Mouse (Mus musculus) cerebellum, postnatal 36 days (tissue): ENCODE results near the gene Creb3l4.

Experiments
- DNase-seq, 2 experiments: peaks; one replicate each; pipeline ENCODE4 v3.0.0; 2021 to 2022; ENCODE audit warnings: mixed read lengths in 2 of 2

Gene Creb3l4

DNA sequence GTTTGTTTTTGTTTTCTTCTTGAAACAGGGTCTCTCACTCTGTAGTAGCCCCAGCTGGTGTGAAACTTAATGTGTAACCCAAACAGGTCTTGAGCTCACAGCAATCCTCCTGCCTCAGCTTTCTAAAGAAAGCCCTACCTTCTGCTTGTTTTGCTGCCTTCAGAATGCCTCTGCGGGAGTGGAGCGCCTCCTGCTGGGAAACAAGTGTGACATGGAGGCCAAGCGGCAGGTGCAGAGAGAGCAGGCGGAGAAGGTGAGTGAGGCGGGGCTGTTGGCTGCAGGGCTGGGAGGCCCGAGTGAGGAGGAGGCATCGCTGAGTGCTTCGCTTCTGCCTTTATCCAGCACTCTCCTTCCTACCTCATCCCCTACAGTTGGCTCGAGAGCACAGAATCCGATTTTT is 19.0 kb downstream of the Creb3l4 start:
- DNase-seq, result no peak

- DNase-seq, result no peak
Measured at GRCm38 (mm10) chr3:90222941-90223340, 20.4 kb downstream of the Creb3l4 start.

DNA sequence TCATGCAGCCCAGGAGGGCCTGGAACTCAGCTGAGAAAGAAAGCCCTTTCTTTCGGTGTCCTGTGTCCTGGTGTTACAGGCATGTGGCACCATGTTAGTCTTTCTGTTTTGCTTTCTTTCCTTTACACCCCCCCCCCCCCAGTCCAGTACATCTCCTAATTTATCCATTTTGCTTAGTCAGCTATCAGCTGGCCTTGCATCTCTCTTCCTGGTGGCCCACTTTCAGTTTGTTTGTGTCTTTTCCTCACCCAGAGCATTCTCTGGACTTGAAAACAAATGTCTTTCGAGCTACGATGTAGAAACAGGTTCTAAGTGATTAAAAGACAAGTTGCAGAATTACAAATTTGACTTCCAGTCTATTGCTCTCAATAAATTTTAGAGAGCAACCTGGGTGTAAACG is 20.9 kb downstream of the Creb3l4 start:
- DNase-seq, result no peak

GRCm38 (mm10) chr3:90221123-90221522 is 22.2 kb downstream of the Creb3l4 start:
- DNase-seq, result no peak

DNA sequence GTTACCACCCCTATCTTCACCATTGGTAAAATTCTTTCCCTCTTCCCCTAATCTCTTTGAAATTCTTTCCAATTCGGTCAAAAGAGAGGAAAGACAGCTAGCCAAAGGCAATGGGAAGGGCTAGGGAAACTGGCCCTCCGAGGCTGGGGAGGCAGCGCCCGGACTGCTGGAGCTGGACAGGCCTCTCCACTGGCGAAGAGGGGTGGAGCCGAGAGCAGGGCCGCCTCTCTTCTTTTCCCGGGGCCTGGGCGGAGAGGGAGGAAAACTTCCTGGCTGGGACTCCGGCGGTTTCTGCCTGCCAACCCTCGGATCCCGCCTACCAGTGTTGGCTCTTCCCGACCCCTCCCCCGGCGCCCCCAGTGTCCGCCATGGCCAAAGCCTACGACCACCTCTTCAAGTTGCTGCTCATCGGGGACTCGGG is 22.8 kb downstream of the Creb3l4 start:
- DNase-seq, result peak; percentile 32 to 41

GRCm38 (mm10) chr3:90220088-90220487 is 23.2 kb downstream of the Creb3l4 start:
- DNase-seq, result peak; percentile 49 to 67

- DNase-seq, result no peak
Measured at GRCm38 (mm10) chr3:90215825-90216380, 27.4 kb downstream of the Creb3l4 start.

DNA sequence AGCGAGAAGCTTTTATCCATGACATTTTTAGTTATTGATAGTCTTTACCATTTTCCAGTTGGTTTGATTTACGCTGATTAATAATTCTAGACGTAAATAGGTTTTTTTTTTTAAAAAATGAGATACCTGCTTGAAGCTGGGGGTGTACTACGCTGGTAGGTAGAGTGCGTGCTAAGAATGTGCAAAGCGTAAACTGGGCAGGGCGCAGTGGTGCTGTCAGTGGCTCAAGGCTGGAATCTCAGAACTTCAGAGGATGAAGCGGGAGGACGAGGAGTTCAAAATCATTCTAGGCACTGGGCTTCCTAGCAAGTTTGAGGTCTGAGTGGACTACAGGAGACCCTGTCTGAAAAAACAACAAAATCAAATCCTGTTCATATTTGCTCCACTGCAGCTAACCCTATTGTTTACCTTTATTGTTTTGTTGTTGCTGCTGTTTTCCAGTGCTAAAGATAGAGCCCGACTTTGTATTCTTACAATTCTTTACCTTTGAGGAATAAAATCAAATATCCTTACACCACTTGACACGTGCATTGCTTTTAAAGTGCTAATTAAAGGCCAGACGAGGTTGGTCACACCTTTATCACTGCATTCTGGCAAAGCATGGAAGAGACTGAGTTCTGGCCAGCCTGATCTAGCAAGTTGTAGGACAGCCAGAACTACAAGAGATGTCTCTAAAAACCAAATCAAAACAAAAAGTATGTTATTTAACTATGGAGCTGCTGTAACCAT is 29.2 kb downstream of the Creb3l4 start:
- peak; percentile 16 to 32 for DNase-seq

DNA sequence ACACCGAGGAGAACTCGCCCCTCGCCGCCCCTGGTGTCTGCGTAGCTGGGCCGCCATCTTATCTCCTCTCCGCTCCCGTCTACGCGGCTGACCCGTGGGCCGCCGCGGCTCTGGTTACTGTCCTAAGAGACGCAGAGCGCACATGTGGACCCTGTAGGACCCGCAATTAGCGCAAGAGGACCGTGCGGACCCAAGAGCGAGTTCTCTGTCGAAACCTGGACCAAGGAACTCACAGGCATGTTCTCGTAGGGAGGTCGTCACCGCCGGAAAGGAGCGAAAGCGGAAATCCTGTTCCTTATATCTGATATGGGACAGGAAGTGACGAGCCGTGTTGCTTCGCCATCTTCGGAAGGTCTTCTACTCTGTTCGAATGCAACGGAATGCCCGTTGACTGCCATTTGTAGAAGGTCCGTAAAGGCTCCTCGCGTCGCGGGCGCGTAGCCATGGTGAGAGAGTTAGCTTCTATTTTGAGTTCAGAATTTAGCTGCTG is 29.9 kb downstream of the Creb3l4 start, which contains the start of the genes Rps27 and Rab13:
Rps27 (minus strand) TSS at position 275 of the 490 bp plus-strand sequence.
Rab13 (plus strand) TSS at position 319 of the 490 bp plus-strand sequence.
- DNase-seq, result peak; percentile 81 to 90

- no peak for DNase-seq
Measured at GRCm38 (mm10) chr3:90212723-90213122, 30.6 kb downstream of the Creb3l4 start.

DNA sequence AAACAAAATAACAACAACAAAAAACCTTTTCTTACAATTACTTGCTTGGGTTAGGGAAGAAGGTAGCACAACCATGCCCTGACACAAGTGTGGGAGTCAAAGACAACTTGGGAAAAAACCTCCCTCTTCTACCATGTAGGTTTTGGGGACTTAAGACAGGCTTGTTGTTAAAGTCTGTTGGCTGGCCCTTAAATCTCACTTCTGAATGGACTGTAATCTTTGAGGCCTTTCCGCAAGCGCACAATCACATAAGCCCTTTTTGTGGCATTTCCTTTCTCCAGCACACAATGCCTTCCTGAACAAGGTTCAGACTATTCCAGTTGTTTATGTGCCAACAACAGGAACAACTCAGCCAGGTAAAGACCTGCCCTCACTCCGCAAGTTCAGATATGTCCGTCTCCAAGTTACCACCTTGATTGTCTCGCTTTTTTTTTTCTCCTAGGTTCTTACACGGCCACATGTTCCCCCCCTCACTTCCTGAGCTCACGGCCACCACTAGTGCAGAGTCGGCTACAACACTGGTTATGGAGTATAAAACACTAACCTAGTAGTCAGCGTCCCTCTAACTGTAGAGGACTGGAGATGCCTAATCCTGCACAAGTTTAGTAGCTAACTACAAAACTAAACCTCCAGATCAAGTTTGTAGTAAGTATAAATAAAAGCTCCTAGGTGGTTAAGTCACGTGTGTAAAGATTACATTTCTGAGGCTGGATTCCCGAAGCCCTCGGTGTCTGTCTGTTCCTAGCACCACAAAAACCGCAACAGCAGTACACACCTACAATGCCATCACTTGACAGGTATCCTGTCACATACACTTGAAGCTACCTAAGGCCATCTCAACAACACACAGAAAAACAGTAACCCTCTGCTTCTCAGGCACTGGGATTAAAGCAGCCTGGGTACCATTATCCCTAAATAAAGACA is 31.6 kb downstream of the Creb3l4 start:
- no peak for DNase-seq

GRCm38 (mm10) chr3:90209908-90210566 is 33.3 kb downstream of the Creb3l4 start:
- DNase-seq, result no peak

DNA sequence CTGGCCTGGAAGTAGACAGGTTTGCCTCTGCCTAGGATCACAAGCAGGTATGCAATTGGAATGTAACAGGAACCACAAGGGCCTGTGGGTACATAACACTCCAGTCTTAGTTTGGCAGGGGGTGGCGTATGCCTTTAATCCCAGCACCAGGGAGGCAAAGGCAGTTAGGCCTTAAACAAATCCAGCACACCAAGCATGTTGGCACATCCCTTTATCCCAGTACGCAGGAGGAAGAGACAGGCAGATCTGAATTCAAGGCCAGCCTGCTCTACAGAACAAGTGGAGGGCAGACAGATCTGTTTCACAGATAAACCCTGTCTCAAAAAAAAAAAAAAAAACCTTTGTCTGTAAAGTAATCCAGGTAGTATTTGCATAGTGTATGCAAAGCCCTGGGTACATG is 34.6 kb downstream of the Creb3l4 start:
- no peak for DNase-seq

GRCm38 (mm10) chr3:90204582-90204981 is 38.7 kb downstream of the Creb3l4 start:
- DNase-seq, result no peak

GRCm38 (mm10) chr3:90203619-90204018 is 39.7 kb downstream of the Creb3l4 start:
- no peak for DNase-seq

GRCm38 (mm10) chr3:90202884-90203283 is 40.4 kb downstream of the Creb3l4 start:
- DNase-seq, result no peak

- DNase-seq, result no peak
Measured at GRCm38 (mm10) chr3:90197548-90197947, 45.8 kb downstream of the Creb3l4 start.

DNA sequence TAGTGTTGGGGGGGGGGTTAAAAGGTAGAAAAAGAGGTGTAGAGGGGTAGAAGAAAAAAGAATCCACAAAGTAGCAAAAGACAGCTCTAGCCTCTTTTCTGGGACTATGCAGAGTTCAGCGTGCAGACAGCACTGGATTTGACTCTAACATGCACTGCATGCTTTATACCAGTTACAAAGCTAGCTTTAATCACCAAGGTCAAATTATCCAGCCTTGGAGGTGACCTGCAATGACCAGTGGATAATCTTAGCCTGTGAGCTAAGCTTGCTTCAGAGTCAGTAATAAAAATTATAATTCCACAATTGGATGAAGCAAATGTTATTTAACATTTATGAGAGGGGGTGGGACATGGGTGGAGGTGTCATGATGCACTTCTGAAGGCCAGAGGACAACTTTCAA is 47.7 kb downstream of the Creb3l4 start:
- no peak for DNase-seq

DNA sequence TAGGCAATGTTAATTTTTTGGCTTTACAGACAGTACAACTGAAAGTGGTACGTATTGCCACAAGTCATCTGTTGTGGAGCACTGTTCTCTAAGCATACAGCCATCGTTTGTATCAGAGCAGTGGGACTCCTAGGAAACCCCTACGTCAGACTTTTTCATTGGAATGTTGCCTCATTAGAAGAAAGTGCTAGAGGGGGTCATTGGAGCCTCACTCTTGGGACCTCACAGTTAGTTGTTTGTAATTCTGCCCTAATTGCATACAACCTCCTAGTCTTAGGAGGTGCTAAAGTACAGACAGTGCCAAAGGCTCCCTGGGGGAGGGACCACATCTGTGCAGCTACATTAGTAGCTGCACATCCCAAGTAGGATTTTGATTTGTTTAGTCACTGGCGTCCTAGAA is 48.6 kb downstream of the Creb3l4 start:
- no peak for DNase-seq

DNA sequence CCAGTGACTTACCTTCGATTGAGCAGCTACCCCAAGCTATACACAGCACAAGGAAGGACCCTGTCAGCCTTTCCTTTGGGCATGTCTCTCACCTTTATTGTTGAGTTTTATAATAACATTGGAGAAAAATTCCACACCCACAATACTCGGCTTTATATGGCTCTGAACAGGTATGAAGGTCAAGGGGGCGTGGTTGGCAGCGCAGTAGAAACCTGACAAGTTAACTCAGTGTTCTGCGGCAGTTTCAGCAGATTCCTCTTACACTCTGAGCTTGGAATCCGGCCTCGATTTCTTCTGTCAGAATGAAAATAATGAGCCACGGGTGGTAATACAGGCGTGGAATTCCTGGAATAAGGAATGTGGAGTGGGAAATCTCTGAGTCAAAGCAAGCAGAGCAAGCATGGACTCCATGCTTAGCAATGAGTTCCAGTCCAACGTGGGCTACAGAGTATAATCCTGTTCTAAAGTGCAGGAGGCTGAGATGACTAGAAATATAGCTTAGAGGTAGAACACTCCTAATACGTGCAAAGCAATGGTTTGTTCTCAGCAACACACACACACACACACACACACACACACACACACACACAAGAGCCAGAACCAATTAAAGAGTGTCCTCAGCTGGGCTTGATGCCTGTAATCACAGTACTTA is 52.3 kb downstream of the Creb3l4 start:
- no peak for DNase-seq
